Mouse (Mus musculus): ENCODE data around the gene Lims1.
A peak's percentile ranks its signal among the peaks of the same experiment; 100 is the strongest.

- TF ChIP-seq CTCF (IDR thresholded peaks at IDR 0.05; ENCODE audit: extremely low read depth, insufficient read depth, low read length) (no peak), POLR2A (IDR thresholded peaks at IDR 0.05; ENCODE audit: extremely low read depth, insufficient read depth, low read length) (peak; percentile 54; the same call in 1 of the 2 replicates)
These were observed at the start of gene Lims1 for GRCm38 (mm10) chr10:58323028-58323991.
